Mouse (Mus musculus) neural tube, embryonic 12.5 days (tissue): ENCODE results near the gene Herc4. TPM values are rescaled to one million over a fixed set of nuclear protein-coding genes. Genes with fewer than 3 reads are reported as not detected.

ENCODE experiments used
- ATAC-seq: fragments of 200-750 bp; cut with Nextera tagmentation; 2 replicates; pipeline ENCODE4 v1.8.0; 2017; ENCODE audit warnings: low read depth, mild to moderate bottlenecking, moderate TSS enrichment, moderate library complexity; ENCODE audit not compliant: low FRiP score
- H3K27ac ChIP-seq: fragments of 300-500 bp; sonication (generic); 2 replicates; pipeline ENCODE4 v1.5.1; 2016
- H3K27me3 ChIP-seq: fragments of 300-500 bp; sonication (generic); replicated peaks from 2 replicates; pipeline ENCODE4 v1.6.1; 2016; ENCODE audit warnings: mild to moderate bottlenecking
- H3K36me3 ChIP-seq: fragments of 300-500 bp; sonication (generic); 2 replicates; pipeline ENCODE4 v1.6.1; 2016; ENCODE audit warnings: mild to moderate bottlenecking
- H3K4me1 ChIP-seq: fragments of 300-500 bp; sonication (generic); 2 replicates; pipeline ENCODE4 v1.6.1; 2016
- H3K4me2 ChIP-seq: fragments of 300-500 bp; sonication (generic); replicated peaks from 2 replicates; pipeline ENCODE4 v1.6.1; 2016; ENCODE audit warnings: mild to moderate bottlenecking
- H3K4me3 ChIP-seq: fragments of 300-500 bp; sonication (generic); 2 replicates; pipeline ENCODE4 v1.5.1; 2016
- H3K9ac ChIP-seq: fragments of 300-500 bp; sonication (generic); 2 replicates; pipeline ENCODE4 v1.6.1; 2016; ENCODE audit warnings: mild to moderate bottlenecking
- H3K9me3 ChIP-seq: fragments of 300-500 bp; sonication (generic); 2 replicates; pipeline ENCODE4 v1.6.1; 2016; ENCODE audit warnings: mild to moderate bottlenecking
- WGBS: fragments of 180-500 bp; shearing (Covaris S2); methylation state at CpG from one replicate; pipeline ENCODE4 v1.1.7; 2016; 5-methylcytosine and 5-hydroxymethylcytosine counted together
- polyA plus RNA-seq: library from polyadenylated mRNA; unstranded; fragments of >200 nt; fragmentation: Nextera tagmentation; extraction: Ambion mirVana; gene quantifications from 2 replicates; pipeline ENCODE4 v1.2.1, GENCODE M21; 2016

Herc4 gene
- polyA plus RNA-seq, 1 experiment from 2014 or later = 36.0 TPM

GRCm38 (mm10) chr10:63267941-63268340, 24.3 kb downstream of the Herc4 start:
- ATAC-seq = no peak
- H3K27ac ChIP-seq = no peak overlapping the region
- H3K36me3 ChIP-seq = peaks cover 32% of the 10 kb centered on the region
- H3K9ac ChIP-seq = no peak overlapping the region
- H3K27me3 ChIP-seq = no peaks in the 10 kb centered on the region
- no peak overlapping the region for H3K4me3 ChIP-seq
- WGBS = 90% methylated on average over 2 of the region's 2 CpGs
- H3K9me3 ChIP-seq = 0 out of 2 replicates have a peak, but pooled peaks cover 4% of the 10 kb centered on the region
- no peak overlapping the region for H3K4me2 ChIP-seq
- no peaks in the 10 kb centered on the region for H3K4me1 ChIP-seq

- Histone ChIP-seq H3K9me3 (no peaks in the 10 kb centered on the region), H3K27ac (no peak overlapping the region), H3K4me1 (no peaks in the 10 kb centered on the region), H3K4me3 (no peak overlapping the region), H3K27me3 (no peaks in the 10 kb centered on the region), H3K4me2 (no peak overlapping the region), H3K36me3 (peaks cover 28% of the 10 kb centered on the region; the same call in 1 of the 2 replicates), H3K9ac (no peak overlapping the region)
- ATAC-seq = no peak
Observed at GRCm38 (mm10) chr10:63272401-63272800, 28.8 kb downstream of the Herc4 start.

GRCm38 (mm10) chr10:63272868-63273267, 29.3 kb downstream of the Herc4 start:
- H3K4me2 ChIP-seq = no peak overlapping the region
- H3K9ac ChIP-seq = no peak overlapping the region
- 93% methylated on average over 5 of the region's 5 CpGs for WGBS
- H3K27ac ChIP-seq = no peak overlapping the region
- peaks cover 32% of the 10 kb centered on the region; the same call in 1 of the 2 replicates for H3K36me3 ChIP-seq
- no peak overlapping the region for H3K4me3 ChIP-seq
- ATAC-seq = no peak
- H3K27me3 ChIP-seq = no peaks in the 10 kb centered on the region
- H3K4me1 ChIP-seq = no peaks in the 10 kb centered on the region
- no peaks in the 10 kb centered on the region for H3K9me3 ChIP-seq

DNA sequence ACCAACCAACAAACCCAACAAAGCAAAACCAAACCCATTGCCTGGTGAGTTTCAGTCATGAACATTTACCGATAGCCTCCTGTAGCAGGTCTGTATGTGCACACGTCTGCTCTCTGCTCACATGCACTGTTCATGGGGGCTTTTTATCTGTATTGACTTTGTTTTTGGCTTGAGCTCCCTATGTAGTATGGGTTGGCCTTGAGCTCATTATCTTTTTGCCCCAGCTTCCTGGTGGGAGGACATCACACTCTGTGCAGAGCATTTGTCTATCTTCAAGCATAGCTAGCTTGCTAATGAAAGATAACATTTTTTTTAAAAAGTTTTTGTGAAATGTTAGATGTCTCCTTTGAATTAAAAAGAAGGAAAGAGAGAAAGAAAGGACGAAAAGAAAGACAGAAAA, 33.4 kb downstream of the Herc4 start:
- Histone ChIP-seq H3K9me3 (no peaks in the 10 kb centered on the region), H3K9ac (no peak overlapping the region), H3K4me2 (no peak overlapping the region), H3K36me3 (peaks cover 39% of the 10 kb centered on the region), H3K4me3 (no peak overlapping the region), H3K27ac (no peak overlapping the region), H3K27me3 (no peaks in the 10 kb centered on the region), H3K4me1 (no peaks in the 10 kb centered on the region)
- 98% methylated on average over 3 of the region's 3 CpGs for WGBS
- no peak for ATAC-seq

DNA sequence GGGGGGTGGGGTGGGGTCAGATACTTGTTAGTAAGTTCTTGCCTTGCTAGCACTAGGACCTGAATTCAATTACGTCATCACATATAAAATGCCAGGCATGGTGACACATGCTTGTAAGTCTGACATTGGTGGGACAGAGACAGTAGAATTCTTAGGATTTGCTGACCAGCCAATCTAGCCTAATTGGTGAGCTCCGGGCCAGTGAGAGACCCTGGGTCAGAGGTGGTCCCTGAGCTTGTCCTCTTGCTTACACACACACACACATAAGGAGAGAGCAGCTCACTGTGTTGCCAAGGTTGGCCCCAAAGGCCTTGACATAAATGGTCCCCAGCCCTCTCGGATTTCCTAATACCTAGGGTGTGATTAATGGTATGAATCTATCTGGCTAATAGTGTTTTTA, 36.2 kb downstream of the Herc4 start:
- no peak overlapping the region for H3K4me2 ChIP-seq
- ATAC-seq = no peak
- H3K4me1 ChIP-seq = no peaks in the 10 kb centered on the region
- no peak overlapping the region for H3K9ac ChIP-seq
- H3K9me3 ChIP-seq = no peaks in the 10 kb centered on the region
- H3K36me3 ChIP-seq = peaks cover 43% of the 10 kb centered on the region
- 88% methylated on average over 3 of the region's 3 CpGs for WGBS
- no peak overlapping the region for H3K4me3 ChIP-seq
- H3K27ac ChIP-seq = no peak overlapping the region
- no peaks in the 10 kb centered on the region for H3K27me3 ChIP-seq

DNA sequence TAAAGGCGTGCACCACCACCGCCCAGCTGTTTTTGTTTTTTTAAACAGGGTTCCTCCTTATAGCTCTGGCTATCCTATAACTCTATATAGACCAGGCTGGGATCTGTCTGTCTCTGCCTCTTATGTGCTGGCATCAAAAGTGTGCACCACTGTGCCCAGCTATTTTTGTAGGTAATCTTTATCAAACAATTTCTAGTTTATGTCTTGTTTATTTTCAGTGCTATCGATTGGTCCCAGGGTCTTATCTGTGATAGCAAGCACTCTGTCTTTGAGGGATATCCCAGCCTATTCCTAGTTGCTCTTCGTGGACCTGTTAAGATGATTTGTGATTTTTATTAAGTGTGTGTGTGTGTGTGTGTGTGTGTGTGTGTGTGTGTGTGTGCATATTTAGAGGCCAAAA, 38.8 kb downstream of the Herc4 start:
- H3K36me3 ChIP-seq = peaks cover 49% of the 10 kb centered on the region
- no peaks in the 10 kb centered on the region for H3K27me3 ChIP-seq
- H3K4me1 ChIP-seq = no peaks in the 10 kb centered on the region
- WGBS = 86% methylated on average over 4 of the region's 4 CpGs
- H3K9ac ChIP-seq = 0 out of 2 replicates have a peak overlapping the region, but pooled peaks have one; percentile 1
- no peak overlapping the region for H3K4me3 ChIP-seq
- no peak overlapping the region for H3K27ac ChIP-seq
- H3K4me2 ChIP-seq = no peak overlapping the region
- no peaks in the 10 kb centered on the region for H3K9me3 ChIP-seq
- no peak for ATAC-seq

- Histone ChIP-seq H3K36me3 (peaks cover 49% of the 10 kb centered on the region), H3K4me2 (no peak overlapping the region), H3K4me3 (no peak overlapping the region), H3K9ac (no peak overlapping the region), H3K4me1 (no peaks in the 10 kb centered on the region), H3K27me3 (no peaks in the 10 kb centered on the region), H3K9me3 (no peaks in the 10 kb centered on the region), H3K27ac (no peak overlapping the region)
- 89% methylated on average over 7 of the region's 7 CpGs for WGBS
- ATAC-seq = no peak
Observed at GRCm38 (mm10) chr10:63282846-63283245, 39.2 kb downstream of the Herc4 start.

- Histone ChIP-seq H3K27ac (no peak overlapping the region), H3K4me1 (no peaks in the 10 kb centered on the region), H3K9ac (no peak overlapping the region), H3K4me3 (no peak overlapping the region), H3K9me3 (no peaks in the 10 kb centered on the region), H3K36me3 (peaks cover 55% of the 10 kb centered on the region), H3K27me3 (no peaks in the 10 kb centered on the region), H3K4me2 (no peak overlapping the region)
- WGBS = 92% methylated on average over 2 of the region's 2 CpGs
- no peak for ATAC-seq
Observed at GRCm38 (mm10) chr10:63302356-63302755, 58.7 kb downstream of the Herc4 start.

GRCm38 (mm10) chr10:63308582-63309366, 65.2 kb downstream of the Herc4 start:
- no peak overlapping the region for H3K4me3 ChIP-seq
- 43% methylated on average over 10 of the region's 10 CpGs for WGBS
- H3K27me3 ChIP-seq = no peaks in the 10 kb centered on the region
- H3K9me3 ChIP-seq = no peaks in the 10 kb centered on the region
- no peak overlapping the region for H3K4me2 ChIP-seq
- peaks cover 63% of the 10 kb centered on the region for H3K36me3 ChIP-seq
- no peak overlapping the region for H3K9ac ChIP-seq
- peak; percentile 58; the same call in 1 of the 2 replicates for ATAC-seq
- H3K27ac ChIP-seq = no peak overlapping the region
- H3K4me1 ChIP-seq = no peaks in the 10 kb centered on the region

GRCm38 (mm10) chr10:63313726-63314125, 70.1 kb downstream of the Herc4 start:
- H3K4me1 ChIP-seq = no peaks in the 10 kb centered on the region
- H3K27ac ChIP-seq = no peak overlapping the region
- peaks cover 69% of the 10 kb centered on the region for H3K36me3 ChIP-seq
- no peak overlapping the region for H3K4me3 ChIP-seq
- H3K9me3 ChIP-seq = no peaks in the 10 kb centered on the region
- no peaks in the 10 kb centered on the region for H3K27me3 ChIP-seq
- no peak overlapping the region for H3K4me2 ChIP-seq
- WGBS = 93% methylated on average over 1 of the region's 1 CpGs
- no peak overlapping the region for H3K9ac ChIP-seq
- no peak for ATAC-seq

GRCm38 (mm10) chr10:63327091-63327490, 83.5 kb downstream of the Herc4 start:
- Histone ChIP-seq H3K27ac (no peak overlapping the region), H3K27me3 (no peaks in the 10 kb centered on the region), H3K4me3 (no peak overlapping the region), H3K4me1 (no peaks in the 10 kb centered on the region), H3K9me3 (no peaks in the 10 kb centered on the region), H3K36me3 (peaks cover 57% of the 10 kb centered on the region), H3K9ac (no peak overlapping the region), H3K4me2 (no peak overlapping the region)
- no peak for ATAC-seq
- WGBS = 96% methylated on average over 1 of the region's 1 CpGs

- H3K36me3 ChIP-seq = peaks cover 20% of the 10 kb centered on the region; the same call in 1 of the 2 replicates
- H3K4me3 ChIP-seq = peak overlapping the region; percentile 87
- H3K4me1 ChIP-seq = peaks cover 14% of the 10 kb centered on the region
- peak overlapping the region; percentile 75 for H3K4me2 ChIP-seq
- WGBS = 60% methylated on average over 13 of the region's 13 CpGs
- H3K27me3 ChIP-seq = no peaks in the 10 kb centered on the region
- no peaks in the 10 kb centered on the region for H3K9me3 ChIP-seq
- H3K9ac ChIP-seq = peak overlapping the region; percentile 33; the same call in 1 of the 2 replicates
- ATAC-seq = no peak
- no peak overlapping the region for H3K27ac ChIP-seq
Observed at GRCm38 (mm10) chr10:63336901-63337300, 93.3 kb downstream of the Herc4 start.

DNA sequence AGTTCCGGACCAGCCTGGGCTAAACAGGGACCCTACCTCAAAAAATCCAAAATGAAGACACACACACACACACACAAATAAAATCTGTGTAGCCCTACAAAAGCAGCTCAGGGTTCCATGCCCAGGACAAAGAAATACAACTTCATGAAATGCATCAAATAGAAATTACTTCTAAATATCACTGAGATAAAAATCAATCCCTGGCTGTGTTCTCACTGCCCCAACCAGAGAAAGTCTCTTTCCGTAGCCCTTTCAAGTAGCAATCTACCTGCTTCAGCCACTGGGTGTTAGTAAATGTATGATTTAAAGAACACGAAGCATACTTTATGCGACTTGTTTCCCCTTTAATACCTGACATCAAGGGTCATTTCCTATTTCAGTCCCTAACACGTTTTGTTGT, 93.7 kb downstream of the Herc4 start:
- H3K4me2 ChIP-seq = peak overlapping the region; percentile 75
- H3K4me1 ChIP-seq = peaks cover 14% of the 10 kb centered on the region
- H3K9ac ChIP-seq = peak overlapping the region; percentile 33
- WGBS = 29% methylated on average over 5 of the region's 5 CpGs
- no peaks in the 10 kb centered on the region; the same call in 1 of the 2 replicates for H3K9me3 ChIP-seq
- no peaks in the 10 kb centered on the region for H3K27me3 ChIP-seq
- H3K4me3 ChIP-seq = peak overlapping the region; percentile 87
- ATAC-seq = no peak
- no peak overlapping the region for H3K27ac ChIP-seq
- peaks cover 20% of the 10 kb centered on the region; the same call in 1 of the 2 replicates for H3K36me3 ChIP-seq
